Mouse (Mus musculus) intestine, embryonic 16.5 days (tissue): ENCODE data around the gene Fcgr3. TPM values are rescaled to one million over a fixed set of nuclear protein-coding genes. Genes with fewer than 3 reads are reported as not detected.
"Not testable (repeated sequence)": the region's sequence is repeated elsewhere in the genome, so short reads cannot be mapped to it uniquely, and the experiment has no call there.

ENCODE experiments used
- ATAC-seq: fragments of 200-750 bp; cut with Nextera tagmentation; 2 replicates; pipeline ENCODE4 v1.8.0; 2017; ENCODE audit warnings: moderate TSS enrichment, moderate library complexity
- H3K27ac ChIP-seq: fragments of 300-500 bp; sonication (generic); 2 replicates; pipeline ENCODE4 v1.5.1; 2014; ENCODE audit warnings: mild to moderate bottlenecking, low read length
- H3K27me3 ChIP-seq: fragments of 300-500 bp; sonication (generic); replicated peaks from 2 replicates; pipeline ENCODE4 v1.6.1; 2014; ENCODE audit warnings: low read length, control low read depth, mixed read lengths; ENCODE audit not compliant: control insufficient read depth, insufficient read depth
- H3K36me3 ChIP-seq: fragments of 300-500 bp; sonication (generic); 2 replicates; pipeline ENCODE4 v1.6.1; 2014; ENCODE audit warnings: low read length, control low read depth; ENCODE audit not compliant: control insufficient read depth, insufficient read depth
- H3K4me1 ChIP-seq: fragments of 300-500 bp; sonication (generic); 2 replicates; pipeline ENCODE4 v1.6.1; 2014; ENCODE audit warnings: low read length, control low read depth, mixed read lengths; ENCODE audit not compliant: control insufficient read depth, insufficient read depth
- H3K4me2 ChIP-seq: fragments of 300-500 bp; sonication (generic); 2 replicates; pipeline ENCODE4 v1.6.1; 2014; ENCODE audit warnings: low read depth, low read length, control low read depth
- H3K4me3 ChIP-seq: fragments of 300-500 bp; sonication (generic); 2 replicates; pipeline ENCODE4 v1.5.1; 2014; ENCODE audit warnings: mild to moderate bottlenecking, low read length
- H3K9ac ChIP-seq: fragments of 300-500 bp; sonication (generic); 2 replicates; pipeline ENCODE4 v1.6.1; 2014; ENCODE audit warnings: low read depth, low read length
- H3K9me3 ChIP-seq: fragments of 300-500 bp; sonication (generic); 2 replicates; pipeline ENCODE4 v1.6.1; 2016; ENCODE audit warnings: low read length, control low read depth; ENCODE audit not compliant: control insufficient read depth
- WGBS: fragments of 180-500 bp; shearing (Covaris S2); extraction: QIAGEN DNeasy Blood & Tissue Kit; methylation state at CpG from one replicate; pipeline ENCODE4 v1.1.7; 2014; 5-methylcytosine and 5-hydroxymethylcytosine counted together
- polyA plus RNA-seq: library from polyadenylated mRNA; unstranded; fragments of >200 nt; fragmentation: Nextera tagmentation; extraction: Ambion mirVana; gene quantifications from 2 replicates; pipeline ENCODE4 v1.2.1, GENCODE M21; 2015

Fcgr3 gene
- polyA plus RNA-seq, 1 experiment from 2014 or later: 15.9 TPM

DNA sequence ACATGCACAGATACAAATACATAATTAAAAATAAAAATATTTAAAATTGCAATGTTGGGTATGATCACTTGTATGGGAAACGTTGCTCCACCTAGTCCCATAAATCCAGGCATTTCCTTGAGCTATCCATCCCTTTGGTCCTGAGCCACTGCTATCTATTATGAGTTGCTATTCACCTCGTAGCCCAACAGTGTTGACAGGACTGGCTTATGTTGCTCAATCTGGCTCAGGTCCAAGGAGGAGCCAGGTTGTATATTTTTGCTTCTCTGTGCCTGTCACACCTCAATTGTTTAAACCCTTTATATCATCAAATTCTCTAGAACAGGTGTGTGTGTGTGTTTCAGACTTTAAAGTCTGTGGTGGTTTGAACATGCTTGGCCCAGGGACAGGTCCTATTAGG lies 26.0 kb upstream of the Fcgr3 start:
- no peak for ATAC-seq
- Histone ChIP-seq H3K36me3 (no peaks in the 10 kb centered on the region), H3K4me1 (no peaks in the 10 kb centered on the region), H3K4me2 (no peak overlapping the region), H3K27me3 (peaks cover 4% of the 10 kb centered on the region; the same call in 1 of the 2 replicates), H3K9ac (no peak overlapping the region), H3K27ac (no peak overlapping the region), H3K4me3 (no peak overlapping the region), H3K9me3 (no peaks in the 10 kb centered on the region)
- WGBS: 54% methylated on average over 2 of the region's 2 CpGs

DNA sequence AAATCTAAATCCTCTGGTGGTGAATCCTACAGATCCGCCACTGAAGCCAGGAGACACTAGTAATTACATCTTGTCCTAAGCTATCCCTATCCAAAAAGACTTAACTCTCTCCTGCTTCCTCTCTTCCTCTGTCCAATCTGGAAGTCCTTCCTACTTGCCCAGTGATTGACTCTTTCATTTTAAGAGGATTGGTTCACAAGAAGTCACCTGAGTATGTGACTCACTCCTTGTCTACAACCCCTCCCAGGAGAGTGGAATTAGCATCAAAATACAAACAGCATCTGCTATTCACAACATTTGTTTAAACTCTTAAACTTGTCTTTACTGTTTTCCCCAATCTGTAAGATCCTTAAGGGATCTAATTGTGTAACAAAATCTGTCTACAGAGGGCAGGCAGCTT lies 25.2 kb upstream of the Fcgr3 start:
- Histone ChIP-seq H3K9ac (no peak overlapping the region), H3K27ac (no peak overlapping the region), H3K36me3 (no peaks in the 10 kb centered on the region), H3K4me1 (no peaks in the 10 kb centered on the region), H3K4me3 (no peak overlapping the region), H3K4me2 (no peak overlapping the region), H3K9me3 (no peaks in the 10 kb centered on the region), H3K27me3 (peaks cover 4% of the 10 kb centered on the region; the same call in 1 of the 2 replicates)
- 80% methylated on average over 1 of the region's 1 CpGs for WGBS
- no peak for ATAC-seq

DNA sequence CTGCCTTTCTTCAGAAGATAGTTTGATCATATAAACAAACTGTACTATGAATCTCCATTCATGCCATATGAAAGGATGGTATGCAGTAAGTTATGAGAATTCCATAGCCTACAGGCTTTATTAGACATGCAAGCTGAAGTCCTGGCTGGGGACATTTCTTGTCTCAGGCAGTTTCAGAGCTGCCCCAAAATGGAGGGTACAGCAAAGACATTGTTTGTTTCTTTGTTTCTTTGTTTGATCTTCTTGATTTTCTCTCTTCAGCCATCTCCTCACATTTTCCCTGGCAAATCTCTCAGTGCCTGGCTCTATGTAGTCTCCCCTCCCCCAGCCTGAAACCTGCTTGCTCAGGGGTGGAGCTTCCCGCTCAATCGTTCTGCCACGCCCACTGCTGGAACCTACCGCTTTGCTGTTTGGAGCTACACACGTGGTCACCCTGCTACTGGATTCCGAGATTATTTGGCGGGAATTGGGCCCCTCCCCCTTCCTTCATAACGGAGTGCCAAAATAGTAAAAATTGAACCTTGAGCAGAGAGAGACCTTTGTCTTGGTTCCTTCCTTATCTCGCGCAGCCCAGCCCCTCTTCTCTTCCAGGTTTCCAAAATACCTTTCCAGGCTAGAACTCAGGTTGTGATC lies 23.6 kb upstream of the Fcgr3 start:
- WGBS: 3% methylated on average over 10 of the region's 10 CpGs
- not testable (repeated sequence) for H3K4me3 ChIP-seq, H3K9me3 ChIP-seq, H3K4me1 ChIP-seq, H3K9ac ChIP-seq, H3K27me3 ChIP-seq, ATAC-seq, H3K36me3 ChIP-seq, H3K27ac ChIP-seq
- peak overlapping the region; percentile 20; the same call in 1 of the 2 replicates for H3K4me2 ChIP-seq

DNA sequence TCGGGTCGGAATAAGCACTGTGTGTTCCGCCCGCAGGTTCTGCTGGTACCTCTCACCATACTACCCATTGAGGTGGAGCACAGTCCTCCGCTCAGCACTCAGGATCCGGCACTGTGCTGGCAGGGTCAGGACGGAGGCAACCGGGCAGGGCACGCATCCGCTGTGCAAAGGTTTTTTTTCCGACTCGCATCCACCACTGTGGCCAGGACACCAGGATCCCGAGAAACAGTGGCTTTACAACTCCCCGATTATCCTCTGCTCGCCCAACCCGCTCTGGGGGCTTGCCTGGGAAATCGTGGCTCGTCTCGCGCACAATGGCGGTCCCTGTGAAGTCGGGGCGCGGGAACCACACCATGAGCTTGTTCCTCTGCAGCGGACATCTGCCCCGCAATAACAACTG lies 21.0 kb upstream of the Fcgr3 start:
- H3K9ac ChIP-seq: peak overlapping the region; percentile 43
- no peak for ATAC-seq
- WGBS: under 1% methylated on average over 26 of the region's 26 CpGs

DNA sequence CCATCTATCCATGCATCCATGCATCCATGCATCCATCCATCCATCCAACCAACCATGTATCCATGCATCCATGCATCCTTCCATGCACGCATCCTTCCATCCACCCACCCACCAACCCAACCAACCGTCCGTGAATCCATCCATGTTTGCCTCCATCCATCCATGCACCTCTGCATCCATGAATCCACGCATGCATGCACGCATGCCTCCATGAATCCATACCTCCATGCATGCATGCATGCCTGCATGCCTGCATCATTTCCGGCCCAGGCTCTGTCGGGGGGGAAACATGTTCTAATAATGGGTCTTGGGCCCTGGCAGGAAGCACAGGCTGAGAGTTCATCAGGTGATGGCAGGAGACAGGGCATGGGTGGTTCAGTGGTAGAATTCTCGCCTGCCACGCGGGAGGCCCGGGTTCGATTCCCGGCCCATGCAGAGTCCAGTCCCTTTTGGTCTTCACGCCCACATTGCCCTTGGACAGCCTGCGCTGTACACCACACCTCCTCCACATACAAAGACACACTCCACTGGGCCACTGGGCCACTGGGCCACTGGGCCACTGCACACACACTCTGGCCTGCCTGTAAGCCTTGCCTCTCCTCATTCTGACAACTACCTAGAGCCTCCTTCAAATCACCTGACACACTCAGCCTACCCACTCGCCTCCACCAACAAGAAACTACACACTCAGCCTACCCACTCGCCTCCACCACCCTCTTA lies 16.9 kb upstream of the Fcgr3 start:
- not testable (repeated sequence) for H3K4me1 ChIP-seq
- WGBS: 39% methylated on average over 9 of the region's 17 CpGs

More for the DNA sequence above, 21.0 kb upstream of the Fcgr3 start:
- Histone ChIP-seq H3K4me1 (no peaks in the 10 kb centered on the region), H3K4me3 (peak overlapping the region; percentile 48), H3K9me3 (no peaks in the 10 kb centered on the region), H3K36me3 (no peaks in the 10 kb centered on the region), H3K4me2 (peak overlapping the region; percentile 84), H3K27ac (no peak overlapping the region), H3K27me3 (peaks cover 4% of the 10 kb centered on the region; the same call in 1 of the 2 replicates)

DNA sequence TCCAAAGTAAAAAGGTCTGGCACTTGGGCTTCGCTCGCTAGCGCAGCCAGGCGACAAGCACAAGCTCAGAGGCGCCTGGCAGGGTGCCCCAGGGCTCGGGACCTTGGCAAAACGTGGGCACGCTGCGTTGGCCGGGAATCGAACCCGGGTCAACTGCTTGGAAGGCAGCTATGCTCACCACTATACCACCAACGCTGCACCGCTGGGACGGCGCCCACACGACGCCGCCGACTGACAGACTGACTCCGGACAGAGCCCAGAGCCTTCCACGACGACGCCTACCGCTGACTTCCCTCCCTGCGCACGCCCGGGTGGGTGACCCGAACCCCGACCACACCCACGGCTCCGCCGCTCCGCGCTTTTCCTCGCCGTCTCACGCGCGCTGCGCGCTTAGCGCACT lies 15.1 kb upstream of the Fcgr3 start:
- peak; percentile 65 for ATAC-seq
- H3K27me3 ChIP-seq: not testable (repeated sequence)
- whole genome bisulfite sequencing: no CpG with 5 or more reads among the region's 43 CpGs

More for the DNA sequence above, 16.9 kb upstream of the Fcgr3 start:
- H3K9me3 ChIP-seq, H3K4me2 ChIP-seq, H3K27ac ChIP-seq, H3K4me3 ChIP-seq, H3K36me3 ChIP-seq, H3K27me3 ChIP-seq, H3K9ac ChIP-seq: not testable (repeated sequence)
- peak; percentile 46 for ATAC-seq

DNA sequence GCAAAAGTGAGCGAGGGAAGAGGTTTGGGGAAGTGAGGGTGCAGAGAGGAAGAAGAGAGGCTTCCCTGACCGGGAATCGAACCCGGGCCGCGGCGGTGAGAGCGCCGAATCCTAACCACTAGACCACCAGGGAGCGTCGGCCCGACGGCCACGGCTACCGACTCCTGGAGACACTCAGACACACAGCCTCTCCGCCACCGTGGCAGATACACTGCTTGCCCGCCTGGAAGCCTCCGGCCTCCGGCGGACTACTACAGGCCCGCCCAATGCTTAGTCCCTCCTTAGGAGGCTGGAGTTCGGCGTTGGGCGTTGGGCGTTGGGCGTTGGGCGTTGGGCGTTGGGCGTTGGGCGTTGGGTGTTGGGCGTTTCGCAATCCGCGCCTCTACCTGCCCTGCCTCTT lies 14.6 kb upstream of the Fcgr3 start:
- whole genome bisulfite sequencing: no CpG with 5 or more reads among the region's 35 CpGs
- ATAC-seq: peak; percentile 74
- H3K36me3 ChIP-seq, H3K27ac ChIP-seq, H3K27me3 ChIP-seq, H3K4me3 ChIP-seq, H3K4me1 ChIP-seq, H3K9me3 ChIP-seq, H3K9ac ChIP-seq, H3K4me2 ChIP-seq: not testable (repeated sequence)

More for the DNA sequence above, 15.1 kb upstream of the Fcgr3 start:
- not testable (repeated sequence) for H3K4me3 ChIP-seq, H3K36me3 ChIP-seq, H3K9ac ChIP-seq, H3K4me1 ChIP-seq, H3K27ac ChIP-seq, H3K9me3 ChIP-seq, H3K4me2 ChIP-seq

DNA sequence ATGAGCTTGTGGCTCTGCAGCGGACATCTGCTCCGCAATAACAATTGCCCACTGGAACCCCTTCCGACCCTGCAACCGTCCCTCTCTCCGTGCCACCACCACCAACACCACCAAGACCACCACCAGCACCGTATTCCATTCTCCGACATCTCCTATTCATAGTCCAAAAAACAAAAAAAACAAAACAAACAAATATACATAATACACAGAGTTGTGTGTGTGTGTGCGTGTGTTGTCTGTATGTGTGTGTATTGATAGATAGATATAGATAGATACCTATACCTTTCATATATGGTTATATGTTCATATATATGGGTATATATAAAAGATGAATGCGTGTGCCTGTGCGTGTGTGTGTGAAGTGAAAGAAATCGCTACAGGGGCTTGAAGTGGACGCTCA lies 13.7 kb upstream of the Fcgr3 start:
- not testable (repeated sequence) for H3K36me3 ChIP-seq, H3K9me3 ChIP-seq, H3K27ac ChIP-seq, H3K4me1 ChIP-seq, H3K9ac ChIP-seq, ATAC-seq
- H3K4me2 ChIP-seq: 0 out of 2 replicates have a peak overlapping the region, but pooled peaks have one; percentile 27
- peaks cover 11% of the 10 kb centered on the region for H3K27me3 ChIP-seq
- 0 out of 2 replicates have a peak overlapping the region, but pooled peaks have one; percentile 9 for H3K4me3 ChIP-seq
- 18% methylated on average over 11 of the region's 12 CpGs for WGBS

DNA sequence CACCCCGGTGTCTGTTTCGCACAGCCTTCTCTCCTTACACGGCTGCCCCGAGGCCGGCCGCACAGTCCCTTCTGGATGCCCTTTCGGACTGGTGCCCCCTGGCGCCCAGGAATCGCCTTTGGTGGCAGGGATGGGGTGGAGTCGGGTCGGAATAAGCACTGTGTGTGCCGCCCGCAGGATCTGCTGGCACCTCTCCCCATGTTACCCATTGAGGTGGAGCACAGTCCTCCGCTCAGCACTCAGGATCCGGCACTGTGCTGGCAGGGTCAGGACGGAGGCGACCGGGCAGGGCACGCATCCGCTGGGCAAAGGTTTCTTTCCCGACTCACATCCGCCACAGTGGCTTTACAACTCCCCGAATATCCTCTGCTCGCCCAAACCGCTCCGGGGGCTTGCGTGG lies 13.2 kb upstream of the Fcgr3 start:
- H3K36me3 ChIP-seq, H3K27ac ChIP-seq, H3K9ac ChIP-seq, H3K4me2 ChIP-seq, H3K4me1 ChIP-seq, H3K9me3 ChIP-seq: not testable (repeated sequence)
- 2% methylated on average over 14 of the region's 27 CpGs for WGBS
- Histone ChIP-seq H3K4me3 (peak overlapping the region; percentile 7; the same call in 1 of the 2 replicates), H3K27me3 (peaks cover 11% of the 10 kb centered on the region)
- peak; percentile 15 for ATAC-seq
